Mouse (Mus musculus): ENCODE measurements around the gene Ephb2.

Ephb2 gene

DNA sequence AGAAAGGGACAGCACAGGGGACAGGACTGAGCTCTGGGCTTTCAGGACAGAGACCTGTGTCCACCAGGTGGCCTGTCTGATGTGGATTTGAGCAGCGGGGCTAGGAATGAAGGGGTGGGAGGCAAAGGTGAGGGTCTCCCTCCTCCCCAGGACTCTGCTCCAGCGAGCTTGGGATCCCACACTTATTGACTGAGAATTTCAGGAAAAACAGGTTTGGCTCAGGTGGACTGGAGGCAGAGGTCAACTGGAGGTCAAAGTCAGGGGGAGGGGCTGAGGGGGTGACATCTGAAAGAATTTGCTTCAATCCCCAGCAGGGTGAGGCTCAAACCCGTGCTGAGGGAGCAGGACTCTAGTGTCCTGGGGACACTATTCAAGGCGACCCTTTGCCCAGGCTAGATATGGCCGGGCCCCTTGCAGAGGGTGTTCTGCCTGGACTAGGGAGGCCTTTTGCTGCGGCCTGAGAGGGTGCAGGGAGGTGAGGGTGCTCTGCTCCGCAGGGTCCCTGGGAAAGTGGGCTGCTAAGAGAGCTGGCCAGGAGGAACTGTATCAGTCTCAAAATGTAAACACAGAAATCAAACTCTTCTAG lies 103.2 kb downstream of the Ephb2 start:
- intact Hi-C loops (cut with DNase I), result no loop called here

GRCm38 (mm10) chr4:136731761-136732160 lies 104.0 kb downstream of the Ephb2 start:
- intact Hi-C loops (cut with DNase I), result no loop called here

DNA sequence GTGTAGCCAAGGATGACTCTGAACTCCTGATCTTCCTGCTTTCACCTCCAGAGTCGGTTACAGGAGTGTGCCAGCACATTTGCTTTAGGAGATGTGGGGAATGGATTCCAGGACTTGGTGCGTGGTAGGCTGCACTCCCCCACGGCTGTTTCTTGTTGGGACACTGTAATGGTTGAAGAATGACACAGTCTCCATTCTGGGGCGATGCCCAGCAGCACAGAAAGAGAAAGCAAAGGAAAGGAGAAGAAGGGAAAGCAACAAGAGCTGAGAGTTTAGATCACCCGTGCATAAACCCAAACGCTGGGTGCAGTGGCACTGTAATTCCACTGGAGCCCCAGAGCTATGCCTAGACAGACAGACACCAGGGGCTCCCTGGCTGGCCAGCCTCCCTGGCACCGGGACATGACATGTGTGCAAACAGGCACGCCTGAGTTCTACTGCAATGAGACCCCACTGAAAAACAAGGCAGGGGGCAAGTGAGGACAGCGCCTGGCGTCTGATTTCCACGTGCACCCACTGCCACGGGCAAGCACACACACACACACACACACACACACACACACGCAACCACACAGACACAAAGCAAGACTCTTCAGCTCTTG lies 104.7 kb downstream of the Ephb2 start:
- intact Hi-C loops (cut with DNase I), result no loop called here

DNA sequence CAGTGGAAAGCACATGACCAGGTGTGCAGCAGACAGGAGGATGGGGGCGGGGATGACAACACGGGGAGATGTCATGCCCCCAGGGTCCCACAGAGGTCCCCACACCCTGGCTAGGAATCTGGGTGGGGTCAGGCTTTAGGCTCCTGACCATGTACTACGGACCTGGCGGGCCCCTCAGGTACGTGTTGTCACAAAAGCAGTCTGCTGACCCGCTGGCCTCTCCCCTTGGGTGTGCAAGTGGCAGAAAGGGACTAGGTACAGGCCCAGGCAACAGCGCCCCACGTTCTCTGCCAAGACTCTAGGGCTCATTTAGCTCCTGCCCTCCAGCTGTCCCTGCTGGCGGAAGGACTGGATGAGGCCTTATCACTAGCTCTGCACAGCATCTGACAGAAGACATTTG lies 105.3 kb downstream of the Ephb2 start:
- intact Hi-C loops (cut with DNase I), result no loop called here

GRCm38 (mm10) chr4:136729574-136729973 lies 106.2 kb downstream of the Ephb2 start:
- intact Hi-C loops (cut with DNase I), result no loop called here

GRCm38 (mm10) chr4:136726941-136727340 lies 108.8 kb downstream of the Ephb2 start:
- intact Hi-C loops (cut with DNase I), result no loop called here

GRCm38 (mm10) chr4:136724731-136725130 lies 111.1 kb downstream of the Ephb2 start:
- intact Hi-C loops (cut with DNase I), result no loop called here

GRCm38 (mm10) chr4:136722361-136723082 lies 113.3 kb downstream of the Ephb2 start:
- intact Hi-C loops (cut with DNase I), result no loop called here

DNA sequence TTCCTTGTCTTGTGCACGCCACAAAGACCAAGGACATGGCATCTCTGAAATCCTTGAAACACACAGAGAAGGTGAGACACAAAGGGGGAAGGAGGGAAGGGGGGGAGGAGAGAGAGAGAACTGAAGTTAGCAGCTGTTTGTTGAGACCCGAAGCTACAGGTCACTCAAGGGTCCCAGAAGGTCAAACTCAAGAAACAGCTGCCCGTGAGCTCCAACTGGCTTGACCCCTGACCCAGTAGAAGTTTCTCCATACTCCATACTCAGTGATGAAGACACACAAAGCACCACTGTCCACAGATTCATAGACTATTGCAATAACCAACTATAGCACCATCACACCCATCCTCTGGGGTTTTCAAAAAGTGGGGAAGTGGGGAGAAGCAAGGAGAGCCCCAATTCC lies 113.9 kb downstream of the Ephb2 start:
- intact Hi-C loops (cut with DNase I), result no loop called here

DNA sequence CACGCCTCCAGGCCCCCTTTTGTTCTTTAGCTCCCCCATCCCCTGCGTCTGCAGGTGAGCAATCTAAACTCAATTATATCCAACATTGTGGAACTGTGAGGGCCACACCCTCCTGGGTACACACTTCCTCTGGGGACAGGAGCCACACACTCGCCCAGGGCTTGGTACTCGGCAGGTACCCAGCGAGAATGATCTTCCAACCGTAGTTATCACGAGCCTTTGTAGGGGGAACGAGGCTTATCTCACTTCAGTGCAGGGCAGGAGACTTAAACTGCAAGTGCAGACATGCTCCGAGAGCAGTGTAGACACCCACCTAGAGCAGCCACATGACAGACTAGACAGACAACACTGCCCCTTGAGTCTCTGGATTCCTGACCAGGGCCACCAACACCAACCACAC lies 115.8 kb downstream of the Ephb2 start:
- intact Hi-C loops (cut with DNase I), result no loop called here

DNA sequence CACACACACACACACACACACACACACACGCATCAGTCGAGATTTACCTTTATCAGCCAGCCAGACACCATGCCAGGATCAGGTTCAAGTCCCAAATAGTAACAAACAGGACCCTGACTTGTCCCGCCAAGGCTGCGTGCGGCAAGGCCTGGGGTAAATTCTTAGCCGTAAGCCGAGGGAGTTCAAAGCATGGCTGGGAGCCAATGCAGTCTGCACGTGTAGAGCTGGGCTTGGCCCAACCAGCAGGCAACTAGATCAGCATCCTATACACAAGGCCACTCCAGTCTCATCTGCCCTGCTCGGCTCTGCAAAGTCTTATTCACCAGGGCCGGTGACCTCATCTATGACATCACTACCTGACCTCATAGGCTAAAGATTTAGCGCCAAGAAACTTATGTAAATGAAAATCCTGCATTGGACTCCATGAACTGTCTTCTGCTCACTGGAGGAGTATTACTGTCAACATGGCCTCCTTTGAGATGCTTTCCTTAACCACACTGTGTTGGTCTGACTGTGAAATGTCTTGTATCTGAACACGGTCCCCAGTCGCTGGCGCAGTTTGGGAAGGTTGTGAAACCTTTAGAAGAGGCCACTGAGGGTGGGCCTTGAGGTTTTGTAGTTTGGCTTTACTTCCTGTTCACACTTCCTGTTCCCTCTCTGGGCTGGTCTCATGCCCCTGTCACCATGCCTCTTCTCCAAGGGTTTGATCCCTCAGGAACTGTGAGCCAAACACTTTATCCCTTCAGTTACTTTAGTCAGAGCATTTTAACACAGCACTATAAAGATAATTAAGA lies 117.4 kb downstream of the Ephb2 start:
- intact Hi-C loops (cut with DNase I), result no loop called here

- intact Hi-C loops (cut with DNase I), result no loop called here
Observed at GRCm38 (mm10) chr4:136716561-136716972, 119.2 kb downstream of the Ephb2 start.

DNA sequence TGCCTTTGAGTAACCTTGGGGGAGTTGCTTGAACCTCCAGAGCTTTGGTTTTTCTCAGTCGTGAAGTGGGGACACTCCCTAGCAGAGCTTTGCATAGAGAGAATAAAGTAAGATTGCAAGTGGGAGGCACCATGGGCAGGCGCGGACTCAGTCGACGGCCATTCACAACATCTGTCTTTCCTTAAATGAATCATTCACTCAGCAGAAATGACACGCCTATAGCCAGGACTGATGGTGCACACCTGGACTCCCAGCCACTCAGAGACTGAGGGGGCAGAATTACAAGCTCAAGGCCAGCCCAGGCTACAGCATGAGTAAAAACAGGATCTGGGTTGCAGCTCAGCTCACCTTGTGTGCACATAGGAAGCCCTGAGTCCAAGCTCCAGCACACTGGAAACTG lies 121.3 kb downstream of the Ephb2 start:
- intact Hi-C loops (cut with DNase I), result no loop called here

GRCm38 (mm10) chr4:136713889-136714288 lies 121.9 kb downstream of the Ephb2 start:
- intact Hi-C loops (cut with DNase I), result no loop called here

- intact Hi-C loops (cut with DNase I), result no loop called here
Observed at GRCm38 (mm10) chr4:136713431-136713830, 122.4 kb downstream of the Ephb2 start.

DNA sequence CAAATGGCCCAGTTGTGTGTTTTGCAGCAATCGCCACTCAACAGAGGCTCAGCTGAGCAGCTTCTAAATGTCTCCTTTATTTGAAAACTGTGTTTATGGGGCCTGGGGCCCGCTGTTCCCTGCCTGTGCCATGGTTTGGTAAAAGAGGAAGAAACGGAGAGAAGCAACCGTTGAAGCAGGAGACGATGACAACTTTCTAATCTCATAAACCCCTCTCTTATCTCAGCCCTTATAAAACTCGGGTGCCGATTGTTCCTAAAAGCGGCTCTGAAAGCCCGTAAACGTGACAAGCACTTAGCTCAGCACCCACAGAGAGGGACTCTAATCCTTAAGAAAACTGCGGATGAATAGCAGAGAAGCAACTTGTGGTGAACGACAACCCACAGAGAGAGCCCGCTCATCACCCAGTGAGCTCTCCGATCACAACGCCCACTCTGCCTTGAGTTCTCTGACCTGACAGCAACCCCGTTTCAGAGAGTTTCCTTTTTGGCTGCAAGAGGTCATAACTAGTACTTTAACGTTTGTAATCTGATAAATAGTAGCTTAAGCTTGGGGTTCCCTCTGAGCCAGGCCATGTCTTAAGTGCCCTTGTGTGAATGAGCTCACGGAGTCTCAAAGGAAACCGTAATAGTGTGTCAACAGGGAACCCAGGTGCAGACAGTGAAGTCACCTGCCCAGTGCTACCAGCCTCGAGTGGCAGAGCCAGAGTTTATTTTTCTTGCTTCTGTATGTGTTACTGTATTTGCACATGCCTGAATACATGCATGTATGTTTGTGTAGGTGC lies 123.6 kb downstream of the Ephb2 start:
- intact Hi-C loops (cut with DNase I), result no loop called here

GRCm38 (mm10) chr4:136710345-136710744 lies 125.4 kb downstream of the Ephb2 start:
- intact Hi-C loops (cut with DNase I), result no loop called here

DNA sequence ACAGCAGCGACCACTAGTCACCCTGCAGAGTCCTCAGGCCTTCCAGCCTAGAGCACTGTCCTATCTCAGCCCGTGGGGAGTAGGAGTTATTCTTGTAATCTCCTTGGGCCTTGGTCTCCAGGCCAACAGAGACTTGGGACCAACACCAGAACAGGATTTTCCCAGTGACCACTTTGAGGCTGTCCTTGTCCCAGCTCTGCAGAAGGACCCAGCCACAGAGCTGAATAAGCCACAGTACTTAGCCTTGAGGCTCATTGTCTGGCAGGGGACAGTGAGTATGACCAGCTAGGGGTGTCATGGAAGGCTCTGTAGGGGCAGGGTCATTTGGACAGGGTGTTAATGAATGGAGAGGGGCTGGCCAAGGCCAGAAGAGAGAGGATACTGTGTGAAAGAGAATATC lies 126.8 kb downstream of the Ephb2 start:
- intact Hi-C loops (cut with DNase I), result no loop called here

GRCm38 (mm10) chr4:136706696-136707095 lies 129.1 kb downstream of the Ephb2 start:
- intact Hi-C loops (cut with DNase I), result no loop called here

- intact Hi-C loops (cut with DNase I), result no loop called here
Observed at GRCm38 (mm10) chr4:136705091-136705490, 130.7 kb downstream of the Ephb2 start.

DNA sequence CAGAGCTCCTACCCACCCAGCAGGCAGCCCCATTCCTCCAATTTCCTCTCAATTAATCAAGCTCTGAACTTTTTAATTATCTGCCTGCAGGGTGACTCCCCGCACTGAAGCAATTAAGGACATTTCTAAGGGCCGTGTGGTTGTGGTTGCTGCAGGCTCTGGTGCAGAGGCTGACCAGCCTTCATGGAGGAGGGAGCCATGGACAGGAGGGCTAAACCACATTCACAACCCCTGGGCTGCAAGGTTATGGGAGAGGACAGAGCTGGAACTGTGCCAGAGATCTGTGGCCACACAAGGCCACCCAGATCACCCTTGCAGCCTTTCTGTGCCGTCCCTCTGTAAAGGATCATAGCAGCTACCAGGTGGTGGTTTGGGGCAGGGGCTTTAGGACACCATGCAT lies 131.2 kb downstream of the Ephb2 start:
- intact Hi-C loops (cut with DNase I), result no loop called here
